Mouse (Mus musculus): ENCODE data around the gene Spint2. TPM values are rescaled to one million over a fixed set of nuclear protein-coding genes. Genes with fewer than 3 reads are reported as not detected.
"Not testable (repeated sequence)": the region's sequence is repeated elsewhere in the genome, so short reads cannot be mapped to it uniquely, and the experiment has no call there.

Gene Spint2
- polyA plus RNA-seq, 1 experiment from 2014 or later: 626 TPM

- 18% methylated on average over 16 of the region's 16 CpGs for WGBS
- Histone ChIP-seq H3K27ac (ENCODE audit: low read length) (no peak overlapping the region), H3K9me3 (ENCODE audit: control insufficient read depth, low read length) (peaks cover 6% of the 10 kb centered on the region), H3K4me2 (ENCODE audit: low read depth, low read length) (no peak overlapping the region), H3K27me3 (replicated peaks; ENCODE audit: control insufficient read depth, insufficient read depth, low read length) (no peaks in the 10 kb centered on the region), H3K4me3 (ENCODE audit: low read length) (no peak overlapping the region), H3K36me3 (ENCODE audit: control insufficient read depth, insufficient read depth, low read length) (peaks cover 5% of the 10 kb centered on the region; the same call in 1 of the 2 replicates), H3K9ac (ENCODE audit: low read depth, low read length) (no peak overlapping the region), H3K4me1 (ENCODE audit: control insufficient read depth, insufficient read depth, low read length) (no peaks in the 10 kb centered on the region)
- ATAC-seq: no peak
Observed at GRCm38 (mm10) chr7:29224756-29225394, 56.8 kb downstream of the Spint2 start.

GRCm38 (mm10) chr7:29214846-29215245, 66.9 kb downstream of the Spint2 start:
- ATAC-seq: no peak
- Histone ChIP-seq H3K4me3 (ENCODE audit: low read length) (no peak overlapping the region), H3K27ac (ENCODE audit: low read length) (no peak overlapping the region), H3K9ac (ENCODE audit: low read depth, low read length) (no peak overlapping the region), H3K9me3 (ENCODE audit: control insufficient read depth, low read length) (peaks cover 1% of the 10 kb centered on the region; the same call in 1 of the 2 replicates), H3K36me3 (ENCODE audit: control insufficient read depth, insufficient read depth, low read length) (0 out of 2 replicates have a peak, but pooled peaks cover 1% of the 10 kb centered on the region), H3K4me1 (ENCODE audit: control insufficient read depth, insufficient read depth, low read length) (peaks cover 11% of the 10 kb centered on the region), H3K27me3 (replicated peaks; ENCODE audit: control insufficient read depth, insufficient read depth, low read length) (no peaks in the 10 kb centered on the region), H3K4me2 (ENCODE audit: low read depth, low read length) (no peak overlapping the region)
- WGBS: 54% methylated on average over 15 of the region's 15 CpGs

GRCm38 (mm10) chr7:29214236-29214635, 67.5 kb downstream of the Spint2 start:
- no peak for ATAC-seq
- H3K27me3 ChIP-seq (replicated peaks; ENCODE audit: control insufficient read depth, insufficient read depth, low read length): no peaks in the 10 kb centered on the region
- H3K36me3 ChIP-seq (ENCODE audit: control insufficient read depth, insufficient read depth, low read length): no peaks in the 10 kb centered on the region
- H3K4me2 ChIP-seq (ENCODE audit: low read depth, low read length): no peak overlapping the region
- no peaks in the 10 kb centered on the region for H3K9me3 ChIP-seq (ENCODE audit: control insufficient read depth, low read length)
- H3K4me3 ChIP-seq (ENCODE audit: low read length): no peak overlapping the region
- H3K9ac ChIP-seq (ENCODE audit: low read depth, low read length): no peak overlapping the region
- no peak overlapping the region for H3K27ac ChIP-seq (ENCODE audit: low read length)
- WGBS: 45% methylated on average over 2 of the region's 2 CpGs
- peaks cover 11% of the 10 kb centered on the region for H3K4me1 ChIP-seq (ENCODE audit: control insufficient read depth, insufficient read depth, low read length)

- no peak within 1 kb of the TSS for H3K4me2 ChIP-seq (ENCODE audit: low read depth, low read length)
- peak; percentile 32; the same call in 1 of the 2 replicates for ATAC-seq
- H3K9me3 ChIP-seq (ENCODE audit: control insufficient read depth, low read length): no peaks in the 10 kb centered on the region
- 4% methylated on average over 20 of the region's 20 CpGs for WGBS
- H3K4me3 ChIP-seq (ENCODE audit: low read length): no peak within 1 kb of the TSS
- H3K27ac ChIP-seq (ENCODE audit: low read length): no peak within 1 kb of the TSS
- H3K9ac ChIP-seq (ENCODE audit: low read depth, low read length): no peak within 1 kb of the TSS
- H3K4me1 ChIP-seq (ENCODE audit: control insufficient read depth, insufficient read depth, low read length): peaks cover 11% of the 10 kb centered on the region
- no peaks in the 10 kb centered on the region for H3K36me3 ChIP-seq (ENCODE audit: control insufficient read depth, insufficient read depth, low read length)
- H3K27me3 ChIP-seq (replicated peaks; ENCODE audit: control insufficient read depth, insufficient read depth, low read length): no peaks in the 10 kb centered on the region
Observed at GRCm38 (mm10) chr7:29213675-29214082, 68.0 kb downstream of the Spint2 start, which contains the start of gene Catsperg1. TSS of gene Catsperg1 (minus strand) at chr7:29214035.

GRCm38 (mm10) chr7:29212775-29213560, 68.7 kb downstream of the Spint2 start:
- WGBS: 25% methylated on average over 40 of the region's 40 CpGs
- H3K27me3 ChIP-seq (replicated peaks; ENCODE audit: control insufficient read depth, insufficient read depth, low read length); H3K27ac ChIP-seq (ENCODE audit: low read length); H3K36me3 ChIP-seq (ENCODE audit: control insufficient read depth, insufficient read depth, low read length); H3K9ac ChIP-seq (ENCODE audit: low read depth, low read length); H3K9me3 ChIP-seq (ENCODE audit: control insufficient read depth, low read length); ATAC-seq; H3K4me3 ChIP-seq (ENCODE audit: low read length); H3K4me2 ChIP-seq (ENCODE audit: low read depth, low read length): not testable (repeated sequence)
- H3K4me1 ChIP-seq (ENCODE audit: control insufficient read depth, insufficient read depth, low read length): peaks cover 11% of the 10 kb centered on the region

GRCm38 (mm10) chr7:29212199-29212765, 69.4 kb downstream of the Spint2 start:
- H3K36me3 ChIP-seq (ENCODE audit: control insufficient read depth, insufficient read depth, low read length): no peaks in the 10 kb centered on the region
- 22% methylated on average over 26 of the region's 26 CpGs for WGBS
- H3K27me3 ChIP-seq (replicated peaks; ENCODE audit: control insufficient read depth, insufficient read depth, low read length): no peaks in the 10 kb centered on the region
- H3K4me2 ChIP-seq (ENCODE audit: low read depth, low read length): peak overlapping the region; percentile 66
- H3K27ac ChIP-seq (ENCODE audit: low read length): no peak overlapping the region
- peaks cover 11% of the 10 kb centered on the region for H3K4me1 ChIP-seq (ENCODE audit: control insufficient read depth, insufficient read depth, low read length)
- H3K9ac ChIP-seq (ENCODE audit: low read depth, low read length): peak overlapping the region; percentile 63; the same call in 1 of the 2 replicates
- ATAC-seq: no peak
- H3K4me3 ChIP-seq (ENCODE audit: low read length): peak overlapping the region; percentile 51
- H3K9me3 ChIP-seq (ENCODE audit: control insufficient read depth, low read length): no peaks in the 10 kb centered on the region

- Histone ChIP-seq H3K27ac (ENCODE audit: low read length) (peak overlapping the region; percentile 80), H3K9me3 (ENCODE audit: control insufficient read depth, low read length) (no peaks in the 10 kb centered on the region), H3K4me1 (ENCODE audit: control insufficient read depth, insufficient read depth, low read length) (peaks cover 11% of the 10 kb centered on the region), H3K27me3 (replicated peaks; ENCODE audit: control insufficient read depth, insufficient read depth, low read length) (no peaks in the 10 kb centered on the region), H3K4me3 (ENCODE audit: low read length) (peak overlapping the region; percentile 51), H3K4me2 (ENCODE audit: low read depth, low read length) (peak overlapping the region; percentile 66), H3K36me3 (ENCODE audit: control insufficient read depth, insufficient read depth, low read length) (no peaks in the 10 kb centered on the region), H3K9ac (ENCODE audit: low read depth, low read length) (peak overlapping the region; percentile 63)
- WGBS: 5% methylated on average over 34 of the region's 34 CpGs
- ATAC-seq: peak; percentile 89
Observed at GRCm38 (mm10) chr7:29211415-29212198, 70.1 kb downstream of the Spint2 start.

- not testable (repeated sequence) for H3K27me3 ChIP-seq (replicated peaks; ENCODE audit: control insufficient read depth, insufficient read depth, low read length); H3K9ac ChIP-seq (ENCODE audit: low read depth, low read length); H3K9me3 ChIP-seq (ENCODE audit: control insufficient read depth, low read length); H3K36me3 ChIP-seq (ENCODE audit: control insufficient read depth, insufficient read depth, low read length)
- WGBS: 23% methylated on average over 15 of the region's 15 CpGs
- Histone ChIP-seq H3K4me3 (ENCODE audit: low read length) (peak overlapping the region; percentile 51), H3K27ac (ENCODE audit: low read length) (peak overlapping the region; percentile 80), H3K4me1 (ENCODE audit: control insufficient read depth, insufficient read depth, low read length) (peaks cover 11% of the 10 kb centered on the region), H3K4me2 (ENCODE audit: low read depth, low read length) (peak overlapping the region; percentile 66)
- peak; percentile 60 for ATAC-seq
Observed at GRCm38 (mm10) chr7:29211013-29211412, 70.7 kb downstream of the Spint2 start.

Measured in intestine, embryonic 16.5 days (tissue).